Mouse (Mus musculus) heart, adult 2 months (tissue): ENCODE data around the gene Lif. TPM values are rescaled to one million over a fixed set of nuclear protein-coding genes. Genes with fewer than 3 reads are reported as not detected.
A peak's percentile ranks its signal among the peaks of the same experiment; 100 is the strongest.

Experiments used
- DNase-seq, 2 experiments: peaks; one replicate each; pipeline ENCODE4 v3.0.0; 2021
- H3K27ac ChIP-seq: fragments of 200-600 bp; 2 replicates; pipeline ENCODE4 v1.8.1; 2022
- H3K27me3 ChIP-seq: fragments of 200-500 bp; 2 replicates; pipeline ENCODE4 v1.6.1; 2012; ENCODE audit warnings: mild to moderate bottlenecking, low read length, inconsistent platforms, mixed read lengths; ENCODE audit not compliant: control insufficient read depth, insufficient read depth
- H3K36me3 ChIP-seq: fragments of 200-500 bp; 2 replicates; pipeline ENCODE4 v1.6.1; 2012; ENCODE audit warnings: low read length, inconsistent platforms; ENCODE audit not compliant: control insufficient read depth, insufficient read depth
- H3K4me1 ChIP-seq: fragments of 200-500 bp; 2 replicates; pipeline ENCODE4 v1.6.1; 2011; ENCODE audit warnings: low read length; ENCODE audit not compliant: control insufficient read depth, insufficient read depth
- H3K4me3 ChIP-seq: fragments of 200-600 bp; 2 replicates; pipeline ENCODE4 v1.8.1; 2022
- H3K79me2 ChIP-seq: fragments of 200-500 bp; replicated peaks from 2 replicates; pipeline ENCODE4 v1.6.1; 2012; ENCODE audit warnings: mild to moderate bottlenecking, inconsistent platforms, low read length, moderate library complexity, mixed read lengths; ENCODE audit not compliant: control insufficient read depth, insufficient read depth
- H3K9ac ChIP-seq: fragments of 200-500 bp; 2 replicates; pipeline ENCODE4 v1.6.1; 2012; ENCODE audit warnings: low read depth, mild to moderate bottlenecking, control low read depth, inconsistent platforms, low read length, mixed read lengths
- CTCF ChIP-seq: fragments of 200-600 bp; IDR thresholded peaks from 2 replicates; pipeline ENCODE4 v1.8.1; 2022; ENCODE audit warnings: antibody characterized with exemption, mild to moderate bottlenecking, moderate library complexity
- EP300 ChIP-seq: fragments of 200-500 bp; IDR thresholded peaks from 2 replicates; pipeline ENCODE4 v1.6.1; 2011; ENCODE audit warnings: low read depth, low read length, control low read depth; ENCODE audit not compliant: insufficient read depth
- POLR2A ChIP-seq: fragments of 200-500 bp; IDR thresholded peaks from 2 replicates; pipeline ENCODE4 v1.6.1; 2011; ENCODE audit warnings: mild to moderate bottlenecking, low read depth, low read length, control low read depth; ENCODE audit not compliant: insufficient read depth
- WGBS: fragments of 180-500 bp; shearing (Covaris S2); methylation state at CpG from one replicate; pipeline ENCODE4 v1.1.7; 2018; 5-methylcytosine and 5-hydroxymethylcytosine counted together
- intact Hi-C: fragments of 180-260 bp; cut with DNase I; formaldehyde crosslinking; loops from one replicate; pipeline ENCODE4 v1.15.1; 2025
- polyA plus RNA-seq: library from polyadenylated mRNA; depleted of rRNA; stranded (reverse); fragments of >200 nt; gene quantifications from 2 replicates; pipeline ENCODE4 v1.2.3, GENCODE M21; 2012
- total RNA-seq, 2 experiments: library from RNA; stranded (reverse); gene quantifications; 2 replicates each; pipeline ENCODE4 v1.2.3; 2021

Lif gene
- total and polyA plus RNA-seq, 3 experiments = 0.21 to 1.5 (median 0.36) TPM

DNA sequence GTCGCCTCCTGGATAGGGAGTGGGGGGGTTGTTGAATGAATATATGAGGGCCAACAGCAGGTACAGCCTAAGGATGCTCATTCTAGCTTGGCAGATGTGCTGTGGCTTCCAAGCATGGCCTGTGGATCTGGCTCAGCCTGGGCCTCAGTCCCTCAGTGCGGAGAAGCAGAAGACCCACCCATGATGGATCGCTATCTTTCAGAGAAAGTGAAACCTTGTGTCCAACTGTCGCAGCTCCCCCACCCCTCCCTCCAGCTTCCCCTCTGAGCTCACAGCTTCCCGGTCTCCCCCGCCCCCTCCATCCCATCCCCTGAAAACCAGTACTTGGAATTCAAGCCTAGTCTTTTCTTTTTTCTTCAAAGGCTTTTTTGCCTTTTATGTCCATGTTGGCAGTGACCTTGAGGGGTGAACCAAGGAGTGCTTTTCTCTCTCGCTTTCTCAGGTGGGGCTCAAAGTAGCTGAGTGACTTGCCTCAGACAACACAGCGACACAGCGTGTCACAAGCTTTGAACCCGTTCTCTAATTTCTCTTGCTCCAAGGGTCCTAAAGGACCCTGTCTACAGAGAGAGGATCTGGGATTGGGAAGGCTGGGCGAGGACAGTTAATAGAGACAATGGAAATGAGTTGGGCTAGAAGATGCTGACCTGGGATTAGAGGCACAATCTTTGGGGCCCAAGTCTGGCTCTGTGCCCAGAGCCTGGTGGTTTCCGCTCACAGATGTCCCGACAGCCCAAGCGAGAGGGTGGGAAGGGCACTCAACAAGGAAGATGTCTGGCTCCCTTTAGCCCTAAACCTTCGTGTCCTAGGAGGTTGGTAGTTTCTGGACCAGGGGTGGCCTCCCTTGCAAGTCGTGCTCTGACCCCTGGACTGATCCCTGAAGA is 21.5 kb upstream of the Lif start, which contains the start of gene Osm:
TSS of gene Osm (plus strand) at position 756 of the 881 bp plus-strand sequence.
- TF ChIP-seq EP300 = no peak
- no peak for TF ChIP-seq POLR2A
- no peak for TF ChIP-seq CTCF
- Histone ChIP-seq H3K36me3 (no peaks in the 10 kb centered on the region), H3K27me3 (no peaks in the 10 kb centered on the region; the same call in 1 of the 2 replicates), H3K79me2 (no peaks in the 10 kb centered on the region), H3K9ac (no peak within 1 kb of the TSS), H3K4me1 (no peaks in the 10 kb centered on the region), H3K4me3 (no peak within 1 kb of the TSS), H3K27ac (no peak within 1 kb of the TSS)
- intact Hi-C loops = no loop called here
- DNase-seq = peak; percentile 42 to 70
- WGBS = 69% methylated on average over 16 of the region's 16 CpGs

DNA sequence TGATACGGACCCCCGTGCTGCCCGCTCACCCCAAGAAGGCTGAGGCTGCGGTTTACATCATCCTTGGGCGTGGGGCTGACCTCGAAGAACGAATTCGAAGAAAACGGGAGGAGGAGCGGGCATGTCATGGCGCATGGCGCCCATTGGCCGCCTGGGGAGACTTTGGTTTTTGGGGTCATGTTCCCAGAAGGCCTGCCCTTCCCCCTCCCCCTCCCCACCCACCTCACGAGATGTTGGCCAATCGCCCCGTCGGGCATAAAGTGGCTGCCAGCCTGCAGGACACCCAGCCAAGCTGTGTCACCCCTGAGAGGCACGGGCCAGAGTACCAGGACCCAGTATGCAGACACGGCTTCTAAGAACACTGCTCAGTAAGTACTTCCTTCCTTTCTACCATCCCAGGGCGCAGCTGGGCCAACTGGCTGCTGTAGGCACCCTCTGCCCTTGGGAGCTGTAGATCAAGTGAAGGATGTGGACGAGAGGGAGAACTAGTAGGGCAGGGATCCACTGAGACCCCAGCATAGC is 20.8 kb upstream of the Lif start:
- intact Hi-C loops = no loop called here
- Histone ChIP-seq H3K27me3 (no peaks in the 10 kb centered on the region; the same call in 1 of the 2 replicates), H3K9ac (no peak overlapping the region), H3K4me3 (no peak overlapping the region), H3K36me3 (no peaks in the 10 kb centered on the region), H3K27ac (no peak overlapping the region), H3K4me1 (no peaks in the 10 kb centered on the region), H3K79me2 (no peaks in the 10 kb centered on the region)
- TF ChIP-seq POLR2A (no peak), CTCF (no peak), EP300 (no peak)
- peak in 1 of 2 experiments; percentile 22 for DNase-seq
- WGBS = 83% methylated on average over 21 of the region's 21 CpGs

DNA sequence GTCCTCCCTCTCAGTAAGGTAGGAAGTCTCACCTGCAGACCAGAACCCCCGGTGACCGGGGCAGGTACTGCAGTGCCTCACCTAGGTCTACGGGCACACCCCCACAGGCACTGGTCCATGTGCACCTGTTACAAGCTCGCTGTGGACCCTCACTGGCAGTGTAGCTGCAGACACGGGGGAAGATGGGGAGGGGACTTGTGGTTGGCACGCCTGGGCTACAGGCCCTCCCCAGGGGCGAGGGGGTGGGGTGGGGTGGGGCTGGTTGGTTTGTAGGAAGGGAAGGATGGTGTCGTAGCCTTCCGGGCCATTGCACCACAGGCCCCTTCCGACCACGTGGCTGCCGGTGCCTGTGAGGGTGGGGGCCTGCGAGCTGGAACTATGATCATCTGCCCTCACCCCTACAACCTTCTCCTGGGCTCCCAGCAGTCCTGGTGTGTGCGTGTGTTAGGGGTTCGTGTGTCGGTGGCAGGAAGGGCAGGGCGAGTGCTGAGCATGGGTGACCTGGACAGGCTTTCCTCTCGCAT is 19.9 kb upstream of the Lif start:
- H3K9ac ChIP-seq = no peak overlapping the region
- intact Hi-C loops = no loop called here
- no peaks in the 10 kb centered on the region; the same call in 1 of the 2 replicates for H3K27me3 ChIP-seq
- 66% methylated on average over 18 of the region's 18 CpGs for WGBS
- H3K4me1 ChIP-seq = no peaks in the 10 kb centered on the region
- no peaks in the 10 kb centered on the region for H3K79me2 ChIP-seq
- H3K36me3 ChIP-seq = no peaks in the 10 kb centered on the region
- DNase-seq = peak in 1 of 2 experiments; percentile 25
- TF ChIP-seq CTCF (no peak), EP300 (no peak), POLR2A (no peak)
- H3K27ac ChIP-seq = no peak overlapping the region
- H3K4me3 ChIP-seq = no peak overlapping the region

DNA sequence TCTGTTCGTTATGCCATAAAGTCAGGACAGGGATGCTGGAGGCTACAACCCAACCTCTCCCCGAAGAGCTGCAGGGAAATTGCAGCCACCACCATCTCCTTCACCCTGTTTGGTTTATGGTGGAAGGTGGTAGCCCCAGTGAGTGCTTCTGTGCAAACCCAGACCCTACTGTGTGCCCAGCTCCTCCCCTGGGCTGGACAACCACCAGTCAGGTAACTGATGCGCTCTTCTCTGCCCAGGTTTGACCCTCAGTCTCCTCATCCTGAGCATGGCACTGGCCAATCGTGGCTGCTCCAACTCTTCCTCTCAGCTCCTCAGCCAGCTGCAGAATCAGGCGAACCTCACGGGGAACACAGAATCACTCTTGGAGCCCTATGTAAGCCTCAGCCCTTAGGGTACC is 19.2 kb upstream of the Lif start:
- no peak overlapping the region for H3K9ac ChIP-seq
- no peak overlapping the region for H3K4me3 ChIP-seq
- no peak for DNase-seq
- H3K27me3 ChIP-seq = no peaks in the 10 kb centered on the region; the same call in 1 of the 2 replicates
- no peaks in the 10 kb centered on the region for H3K4me1 ChIP-seq
- intact Hi-C loops = no loop called here
- no peak overlapping the region for H3K27ac ChIP-seq
- WGBS = 88% methylated on average over 6 of the region's 6 CpGs
- no peaks in the 10 kb centered on the region for H3K79me2 ChIP-seq
- H3K36me3 ChIP-seq = no peaks in the 10 kb centered on the region
- TF ChIP-seq POLR2A = no peak

DNA sequence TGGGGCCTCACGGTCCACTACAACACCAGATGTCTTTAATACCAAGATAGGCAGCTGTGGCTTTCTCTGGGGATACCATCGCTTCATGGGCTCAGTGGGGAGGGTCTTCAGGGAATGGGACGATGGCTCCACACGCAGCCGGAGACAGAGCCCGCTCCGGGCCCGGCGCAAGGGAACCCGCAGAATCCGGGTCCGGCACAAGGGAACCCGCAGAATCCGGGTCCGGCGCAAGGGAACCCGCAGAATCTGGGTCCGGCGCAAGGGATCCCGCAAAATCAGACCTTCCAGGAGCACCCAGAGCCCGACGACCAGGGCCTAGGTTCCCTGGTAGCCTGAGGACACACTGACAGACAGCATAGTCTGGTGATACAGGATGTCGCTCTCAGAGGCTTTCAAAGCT is 17.7 kb upstream of the Lif start:
- WGBS = 89% methylated on average over 23 of the region's 23 CpGs
- no peak for TF ChIP-seq POLR2A
- TF ChIP-seq CTCF = no peak
- no peak for TF ChIP-seq EP300
- intact Hi-C loops = no loop called here

DNA sequence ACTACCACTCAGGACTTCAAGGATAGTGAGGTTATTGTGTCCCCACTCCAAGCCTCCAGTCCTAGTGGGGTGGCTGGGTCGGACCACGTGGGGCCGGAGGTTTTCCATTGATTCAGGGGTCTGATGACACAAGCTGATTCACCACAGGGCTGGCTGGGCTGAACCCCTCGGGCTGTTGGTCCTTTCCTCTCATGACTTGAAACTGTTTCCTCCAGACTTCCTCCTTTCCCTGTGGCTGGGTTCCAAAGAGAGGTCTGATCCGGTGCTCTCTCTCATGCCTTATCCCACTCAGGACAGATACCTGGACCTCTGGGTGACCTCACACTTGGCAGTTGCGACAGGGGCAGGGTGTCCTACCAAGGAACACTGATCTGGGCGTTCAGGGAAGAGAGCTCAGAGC is 17.2 kb upstream of the Lif start:
- 44% methylated on average over 7 of the region's 7 CpGs for WGBS
- no peaks in the 10 kb centered on the region for H3K36me3 ChIP-seq
- no peak for TF ChIP-seq EP300
- DNase-seq = no peak
- H3K4me3 ChIP-seq = no peak overlapping the region
- H3K27ac ChIP-seq = no peak overlapping the region
- intact Hi-C loops = no loop called here
- no peaks in the 10 kb centered on the region for H3K79me2 ChIP-seq
- no peaks in the 10 kb centered on the region for H3K4me1 ChIP-seq
- H3K27me3 ChIP-seq = no peaks in the 10 kb centered on the region; the same call in 1 of the 2 replicates
- H3K9ac ChIP-seq = no peak overlapping the region

More for the DNA sequence above, 17.7 kb upstream of the Lif start:
- Histone ChIP-seq H3K27ac (no peak overlapping the region), H3K79me2 (no peaks in the 10 kb centered on the region), H3K4me1 (no peaks in the 10 kb centered on the region), H3K36me3 (no peaks in the 10 kb centered on the region), H3K4me3 (no peak overlapping the region), H3K9ac (no peak overlapping the region), H3K27me3 (no peaks in the 10 kb centered on the region; the same call in 1 of the 2 replicates)
- no peak for DNase-seq
